Mouse (Mus musculus): Measurements from ENCODE around the gene Tmigd1.

- TF ChIP-seq CTCF (IDR thresholded peaks at IDR 0.05; ENCODE audit: low read depth) (no peak), EP300 (optimal IDR thresholded peaks at IDR 0.05) (no peak)
These were observed 2.4 kb downstream of the Tmigd1 start for GRCm38 (mm10) chr11:76904340-76904739.

Measured in stomach, postnatal 0 days (tissue).